15 mouse cellular contexts compared by ENCODE assay signal in the genomic region with DNA sequence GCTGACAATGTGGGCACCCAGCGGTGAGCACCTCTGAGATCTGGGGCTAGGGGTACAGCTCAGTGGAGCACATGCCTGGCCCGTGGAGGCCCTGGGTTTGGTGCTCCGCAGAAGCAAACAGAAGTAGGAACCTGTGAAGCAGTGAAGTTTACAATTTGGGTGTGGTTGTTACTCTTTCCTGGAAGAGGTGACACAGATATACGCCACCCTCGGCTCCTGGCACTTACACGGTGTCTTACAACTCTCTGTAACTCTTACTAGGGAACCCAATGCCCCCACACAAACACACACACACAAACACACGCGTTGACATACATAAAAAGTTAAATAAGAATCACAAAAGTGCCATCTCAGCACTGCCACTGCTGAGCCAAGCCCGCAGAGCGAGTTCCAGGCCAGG. TPM values are rescaled to one million over a fixed set of nuclear protein-coding genes. Genes with fewer than 3 reads are reported as not detected.
DNase-seq lines count a peak whose midpoint lies in the region; ATAC-seq and TF ChIP-seq lines count a peak whose summit lies in the region.
"Had no signal": no experiment of that assay in that cellular context is flagged by ENCODE, and none has a peak within 500 bp of the region (broad histone marks: within the 10 kb centered on the region; RNA-seq: fewer than 3 reads in every experiment).

No protein-coding gene starts in this region.

- no peak for DNase-seq in limb, embryonic 10.5 days (ENCODE audit: low spot score)
- peak; percentile 66 for DNase-seq in stomach, postnatal 0 days (ENCODE audit: low spot score)
- no peak for DNase-seq in frontal cortex, postnatal 10 days (ENCODE audit: low spot score in 2 of 2)
- no peak for DNase-seq in spleen, postnatal 4 days (ENCODE audit: low spot score in 2 of 2)
- DNase-seq: cerebellum, adult 11-12 months; kidney, adult 9 months; layer of hippocampus, adult 9-11 months; right cerebral cortex, postnatal 25 days had no signal

- 0 out of 2 replicates have a peak overlapping the region, but pooled peaks have one; percentile 8 for H3K9ac ChIP-seq in limb, embryonic 12.5 days (replicated peaks)
- no peak overlapping the region for H3K9ac ChIP-seq in embryonic facial prominence, embryonic 15.5 days
- H3K9ac ChIP-seq in liver, embryonic 12.5 days = peak overlapping the region; percentile 51
- no peak overlapping the region for H3K9ac ChIP-seq in stomach, postnatal 0 days (ENCODE audit: low read length)
- H3K9ac ChIP-seq: heart, embryonic 15.5 days; hindbrain, embryonic 15.5 days; lung, embryonic 15.5 days had no signal

- no peaks in the 10 kb centered on the region for H3K9me3 ChIP-seq in limb, embryonic 12.5 days
- H3K9me3 ChIP-seq in limb, embryonic 10.5 days (replicated peaks) = no peaks in the 10 kb centered on the region
- H3K9me3 ChIP-seq in embryonic facial prominence, embryonic 15.5 days (replicated peaks) = no peaks in the 10 kb centered on the region
- H3K9me3 ChIP-seq in liver, embryonic 12.5 days (replicated peaks) = no peaks in the 10 kb centered on the region
- no peaks in the 10 kb centered on the region for H3K9me3 ChIP-seq in stomach, postnatal 0 days (ENCODE audit: control insufficient read depth, low read length)
- H3K9me3 ChIP-seq: heart, embryonic 15.5 days; hindbrain, embryonic 15.5 days; lung, embryonic 15.5 days had no signal

- no peak overlapping the region for H3K4me3 ChIP-seq in limb, embryonic 12.5 days (replicated peaks)
- no peak overlapping the region for H3K4me3 ChIP-seq in limb, embryonic 10.5 days
- H3K4me3 ChIP-seq in embryonic facial prominence, embryonic 15.5 days (replicated peaks) = no peak overlapping the region
- H3K4me3 ChIP-seq in liver, embryonic 12.5 days = peak overlapping the region; percentile 8; the same call in 1 of the 2 replicates
- no peak overlapping the region for H3K4me3 ChIP-seq in stomach, postnatal 0 days (ENCODE audit: low read depth, low read length)
- H3K4me3 ChIP-seq: heart, embryonic 15.5 days; hindbrain, embryonic 15.5 days; lung, embryonic 15.5 days had no signal

- no peak overlapping the region for H3K4me2 ChIP-seq in limb, embryonic 12.5 days
- no peak overlapping the region for H3K4me2 ChIP-seq in embryonic facial prominence, embryonic 15.5 days (replicated peaks)
- peak overlapping the region; percentile 43 for H3K4me2 ChIP-seq in liver, embryonic 12.5 days
- H3K4me2 ChIP-seq in stomach, postnatal 0 days (replicated peaks; ENCODE audit: low read depth) = no peak overlapping the region
- H3K4me2 ChIP-seq: heart, embryonic 15.5 days; hindbrain, embryonic 15.5 days; lung, embryonic 15.5 days had no signal

- H3K4me1 ChIP-seq in limb, embryonic 12.5 days (replicated peaks) = peaks cover 23% of the 10 kb centered on the region
- H3K4me1 ChIP-seq in limb, embryonic 10.5 days = peaks cover 32% of the 10 kb centered on the region
- peaks cover 23% of the 10 kb centered on the region for H3K4me1 ChIP-seq in embryonic facial prominence, embryonic 15.5 days
- peaks cover 50% of the 10 kb centered on the region for H3K4me1 ChIP-seq in liver, embryonic 12.5 days
- H3K4me1 ChIP-seq in stomach, postnatal 0 days (replicated peaks; ENCODE audit: control insufficient read depth, insufficient read depth) = peaks cover 2% of the 10 kb centered on the region; the same call in 1 of the 2 replicates

- no peak for TF ChIP-seq CTCF in stomach, postnatal 0 days (IDR thresholded peaks at IDR 0.05; ENCODE audit: low read depth)

- no peaks in the 10 kb centered on the region for H3K27me3 ChIP-seq in limb, embryonic 12.5 days
- no peaks in the 10 kb centered on the region for H3K27me3 ChIP-seq in limb, embryonic 10.5 days (ENCODE audit: low read depth, poor library complexity, severe bottlenecking)
- no peaks in the 10 kb centered on the region for H3K27me3 ChIP-seq in embryonic facial prominence, embryonic 15.5 days
- H3K27me3 ChIP-seq in liver, embryonic 12.5 days (replicated peaks) = no peaks in the 10 kb centered on the region
- H3K27me3 ChIP-seq in stomach, postnatal 0 days (ENCODE audit: control insufficient read depth, insufficient read depth, low read length) = no peaks in the 10 kb centered on the region
- H3K27me3 ChIP-seq: heart, embryonic 15.5 days; hindbrain, embryonic 15.5 days; lung, embryonic 15.5 days; Patski had no signal

- ATAC-seq in limb, embryonic 12.5 days (ENCODE audit: insufficient number of reproducible peaks, insufficient read depth, low FRiP score, low TSS enrichment, low read depth) = no peak
- ATAC-seq in embryonic facial prominence, embryonic 15.5 days (ENCODE audit: insufficient number of reproducible peaks, low FRiP score, low TSS enrichment, low read depth) = no peak
- no peak for ATAC-seq in liver, embryonic 12.5 days
- ATAC-seq in stomach, postnatal 0 days (ENCODE audit: low FRiP score, low TSS enrichment) = peak; percentile 45
- ATAC-seq: Patski had no signal

- no peak for TF ChIP-seq EP300 in stomach, postnatal 0 days (optimal IDR thresholded peaks at IDR 0.05)

- H3K36me3 ChIP-seq in limb, embryonic 12.5 days = peaks cover 78% of the 10 kb centered on the region
- H3K36me3 ChIP-seq in limb, embryonic 10.5 days = peaks cover 83% of the 10 kb centered on the region
- H3K36me3 ChIP-seq in embryonic facial prominence, embryonic 15.5 days = peaks cover 64% of the 10 kb centered on the region
- H3K36me3 ChIP-seq in liver, embryonic 12.5 days = peaks cover 78% of the 10 kb centered on the region
- peaks cover 10% of the 10 kb centered on the region for H3K36me3 ChIP-seq in stomach, postnatal 0 days (ENCODE audit: control insufficient read depth, insufficient read depth, low read length)

- H3K27ac ChIP-seq in limb, embryonic 12.5 days = 0 out of 2 replicates have a peak overlapping the region, but pooled peaks have one; percentile 29
- H3K27ac ChIP-seq in limb, embryonic 10.5 days = no peak overlapping the region
- H3K27ac ChIP-seq in embryonic facial prominence, embryonic 15.5 days (replicated peaks) = peak overlapping the region; percentile 31; the same call in 1 of the 2 replicates
- H3K27ac ChIP-seq in liver, embryonic 12.5 days = peak overlapping the region; percentile 80
- peak overlapping the region; percentile 79 for H3K27ac ChIP-seq in stomach, postnatal 0 days (replicated peaks)
- H3K27ac ChIP-seq: heart, embryonic 15.5 days; hindbrain, embryonic 15.5 days; lung, embryonic 15.5 days had no signal

- WGBS in limb, embryonic 12.5 days = 81% methylated on average over 10 of the region's 10 CpGs
- WGBS in limb, embryonic 10.5 days = 86% methylated on average over 10 of the region's 10 CpGs
- 84% methylated on average over 10 of the region's 10 CpGs for WGBS in embryonic facial prominence, embryonic 15.5 days
- WGBS in liver, embryonic 12.5 days (ENCODE audit: insufficient replicate concordance) = 54% methylated on average over 10 of the region's 10 CpGs
- 44% methylated on average over 10 of the region's 10 CpGs for WGBS in stomach, postnatal 0 days

RNA-seq across cellular contexts. Expression of gene Dynll1, which starts 4.5 kb away (rescaled TPM):
- 1,818 and 1,898 TPM in 2 replicates for polyA plus RNA-seq in limb, embryonic 12.5 days (2016; fragmentation: Nextera tagmentation; extraction: Ambion mirVana)
- 1,816 and 1,865 TPM in 2 replicates for polyA plus RNA-seq in limb, embryonic 10.5 days (2016; fragmentation: Nextera tagmentation; extraction: Ambion mirVana)
- polyA plus RNA-seq in embryonic facial prominence, embryonic 15.5 days (2015; fragmentation: Nextera tagmentation; extraction: Ambion mirVana) = 1,800 and 1,802 TPM in 2 replicates
- 825 and 857 TPM in 2 replicates for polyA plus RNA-seq in liver, embryonic 12.5 days (2016; fragmentation: Nextera tagmentation; extraction: Ambion mirVana)
- polyA plus RNA-seq in stomach, postnatal 0 days (2015; fragmentation: Nextera tagmentation; extraction: Ambion mirVana) = 1,661 and 1,792 TPM in 2 replicates

RNA-seq across cellular contexts. Expression of gene Coq5, which starts 16.9 kb away (rescaled TPM):
- polyA plus RNA-seq in limb, embryonic 12.5 days (2016; fragmentation: Nextera tagmentation; extraction: Ambion mirVana) = 39.0 and 44.0 TPM in 2 replicates
- 54.1 and 57.2 TPM in 2 replicates for polyA plus RNA-seq in limb, embryonic 10.5 days (2016; fragmentation: Nextera tagmentation; extraction: Ambion mirVana)
- polyA plus RNA-seq in embryonic facial prominence, embryonic 15.5 days (2015; fragmentation: Nextera tagmentation; extraction: Ambion mirVana) = 37.3 and 37.6 TPM in 2 replicates
- 43.3 and 46.2 TPM in 2 replicates for polyA plus RNA-seq in liver, embryonic 12.5 days (2016; fragmentation: Nextera tagmentation; extraction: Ambion mirVana)
- polyA plus RNA-seq in stomach, postnatal 0 days (2015; fragmentation: Nextera tagmentation; extraction: Ambion mirVana) = 32.6 and 32.9 TPM in 2 replicates

RNA-seq across cellular contexts. Expression of gene Rnf10, which starts 23.6 kb away (rescaled TPM):
- polyA plus RNA-seq in limb, embryonic 12.5 days (2016; fragmentation: Nextera tagmentation; extraction: Ambion mirVana) = 174 and 184 TPM in 2 replicates
- polyA plus RNA-seq in limb, embryonic 10.5 days (2016; fragmentation: Nextera tagmentation; extraction: Ambion mirVana) = 159 and 160 TPM in 2 replicates
- polyA plus RNA-seq in embryonic facial prominence, embryonic 15.5 days (2015; fragmentation: Nextera tagmentation; extraction: Ambion mirVana) = 158 and 170 TPM in 2 replicates
- 166 and 172 TPM in 2 replicates for polyA plus RNA-seq in liver, embryonic 12.5 days (2016; fragmentation: Nextera tagmentation; extraction: Ambion mirVana)
- polyA plus RNA-seq in stomach, postnatal 0 days (2015; fragmentation: Nextera tagmentation; extraction: Ambion mirVana) = 84.0 and 93.0 TPM in 2 replicates

RNA-seq across cellular contexts. Expression of gene Srsf9, which starts 30.6 kb away (rescaled TPM):
- polyA plus RNA-seq in limb, embryonic 12.5 days (2016; fragmentation: Nextera tagmentation; extraction: Ambion mirVana) = 444 and 480 TPM in 2 replicates
- polyA plus RNA-seq in limb, embryonic 10.5 days (2016; fragmentation: Nextera tagmentation; extraction: Ambion mirVana) = 444 and 468 TPM in 2 replicates
- 263 and 264 TPM in 2 replicates for polyA plus RNA-seq in embryonic facial prominence, embryonic 15.5 days (2015; fragmentation: Nextera tagmentation; extraction: Ambion mirVana)
- 195 and 200 TPM in 2 replicates for polyA plus RNA-seq in liver, embryonic 12.5 days (2016; fragmentation: Nextera tagmentation; extraction: Ambion mirVana)
- polyA plus RNA-seq in stomach, postnatal 0 days (2015; fragmentation: Nextera tagmentation; extraction: Ambion mirVana) = 121 and 129 TPM in 2 replicates

RNA-seq across cellular contexts. Expression of gene Gatc, which starts 44.6 kb away (rescaled TPM):
- polyA plus RNA-seq in limb, embryonic 12.5 days (2016; fragmentation: Nextera tagmentation; extraction: Ambion mirVana) = 27.3 and 30.6 TPM in 2 replicates
- polyA plus RNA-seq in limb, embryonic 10.5 days (2016; fragmentation: Nextera tagmentation; extraction: Ambion mirVana) = 33.3 and 34.1 TPM in 2 replicates
- polyA plus RNA-seq in embryonic facial prominence, embryonic 15.5 days (2015; fragmentation: Nextera tagmentation; extraction: Ambion mirVana) = 28.7 and 33.9 TPM in 2 replicates
- polyA plus RNA-seq in liver, embryonic 12.5 days (2016; fragmentation: Nextera tagmentation; extraction: Ambion mirVana) = 20.6 and 21.2 TPM in 2 replicates
- polyA plus RNA-seq in stomach, postnatal 0 days (2015; fragmentation: Nextera tagmentation; extraction: Ambion mirVana) = 12.9 and 14.7 TPM in 2 replicates

Comparison
In these comparisons a context has a peak if more than half of its experiments do, and no peak if none do; other contexts are left out.
1. H3K9ac ChIP-seq: peak in limb, embryonic 12.5 days (single experiment) and liver, embryonic 12.5 days (single experiment); none in embryonic facial prominence, embryonic 15.5 days (single experiment) and stomach, postnatal 0 days (single experiment).